Mouse (Mus musculus): ENCODE results near the gene Casd1. TPM values are rescaled to one million over a fixed set of nuclear protein-coding genes. Genes with fewer than 3 reads are reported as not detected.

Gene Casd1
- polyA plus RNA-seq, 1 experiment from 2014 or later = 41.1 TPM

- Histone ChIP-seq H3K27me3 (no peaks in the 10 kb centered on the region), H3K4me1 (peaks cover 10% of the 10 kb centered on the region; the same call in 1 of the 2 replicates), H3K27ac (replicated peaks) (no peak overlapping the region), H3K9me3 (no peaks in the 10 kb centered on the region), H3K36me3 (0 out of 2 replicates have a peak, but pooled peaks cover 2% of the 10 kb centered on the region), H3K9ac (replicated peaks) (no peak overlapping the region), H3K4me2 (replicated peaks) (no peak overlapping the region), H3K4me3 (no peak overlapping the region)
- ATAC-seq (ENCODE audit: low FRiP score, low read depth) = peak; percentile 47; the same call in 1 of the 2 replicates
- WGBS = 25% methylated on average over 1 of the region's 1 CpGs
Observed at GRCm38 (mm10) chr6:4677356-4677761, 76.7 kb downstream of the Casd1 start.

GRCm38 (mm10) chr6:4679981-4680380, 79.3 kb downstream of the Casd1 start:
- H3K4me3 ChIP-seq = no peak overlapping the region
- no peak for ATAC-seq (ENCODE audit: low FRiP score, low read depth)
- H3K27ac ChIP-seq (replicated peaks) = no peak overlapping the region
- H3K9ac ChIP-seq (replicated peaks) = no peak overlapping the region
- H3K4me1 ChIP-seq = peaks cover 10% of the 10 kb centered on the region; the same call in 1 of the 2 replicates
- no peak overlapping the region for H3K4me2 ChIP-seq (replicated peaks)
- H3K9me3 ChIP-seq = no peaks in the 10 kb centered on the region
- H3K27me3 ChIP-seq = no peaks in the 10 kb centered on the region
- H3K36me3 ChIP-seq = no peaks in the 10 kb centered on the region
- WGBS = 86% methylated on average over 1 of the region's 1 CpGs

DNA sequence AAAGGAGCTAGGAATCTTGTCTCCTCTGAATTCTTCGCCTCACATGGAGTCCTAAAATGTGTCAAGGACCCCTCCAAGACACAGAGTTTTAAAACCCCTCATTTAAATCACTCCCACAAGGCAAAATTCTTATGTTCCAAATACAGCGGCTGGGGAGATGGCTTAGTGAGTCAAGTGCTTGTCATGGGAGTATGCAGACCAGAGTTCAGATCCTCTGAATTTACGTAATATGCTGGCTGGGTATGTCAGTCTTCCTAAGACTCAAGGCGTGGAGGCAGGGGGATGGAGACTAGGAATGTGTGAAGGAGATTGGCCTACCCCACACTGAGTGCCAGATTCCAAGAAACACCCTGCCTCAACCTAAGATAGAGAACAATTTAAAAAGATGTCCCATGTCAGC, 79.9 kb downstream of the Casd1 start:
- H3K4me2 ChIP-seq (replicated peaks) = no peak overlapping the region
- peaks cover 10% of the 10 kb centered on the region; the same call in 1 of the 2 replicates for H3K4me1 ChIP-seq
- no peaks in the 10 kb centered on the region for H3K36me3 ChIP-seq
- no peaks in the 10 kb centered on the region for H3K27me3 ChIP-seq
- no peak overlapping the region for H3K9ac ChIP-seq (replicated peaks)
- no peak overlapping the region for H3K4me3 ChIP-seq
- no peaks in the 10 kb centered on the region for H3K9me3 ChIP-seq
- no peak overlapping the region for H3K27ac ChIP-seq (replicated peaks)
- 89% methylated on average over 4 of the region's 4 CpGs for WGBS
- ATAC-seq (ENCODE audit: low FRiP score, low read depth) = no peak

DNA sequence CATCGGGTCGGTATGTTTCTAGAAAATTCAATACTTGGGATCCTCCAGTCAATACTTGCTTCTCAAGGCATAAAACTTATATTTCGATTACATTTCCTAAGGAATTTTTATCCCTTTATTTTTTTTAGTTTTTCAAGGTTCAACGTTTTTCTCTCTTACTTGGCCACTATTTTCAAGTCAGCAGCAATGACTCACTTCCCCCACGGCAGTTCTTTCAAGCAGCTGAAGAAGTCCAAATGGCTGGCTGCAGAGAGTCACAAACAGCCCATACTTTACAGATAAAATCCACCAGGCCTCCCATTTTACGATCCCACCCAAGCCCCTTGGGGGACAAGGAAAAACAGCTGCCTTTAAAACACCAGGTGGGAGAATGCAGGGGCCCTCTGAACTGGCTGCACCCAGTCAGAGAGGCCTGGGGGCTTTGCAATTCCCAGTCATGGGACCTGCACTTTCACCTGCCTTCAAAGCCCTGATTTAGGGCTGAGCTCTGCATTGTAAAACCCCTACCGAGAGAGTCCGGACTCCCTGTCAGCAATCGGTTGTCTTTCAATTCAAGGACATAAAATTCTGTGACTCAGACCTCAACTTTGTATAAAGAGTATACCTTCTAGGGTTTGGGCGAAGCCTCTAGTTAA, 84.2 kb downstream of the Casd1 start:
- 73% methylated on average over 10 of the region's 10 CpGs for WGBS
- no peak overlapping the region for H3K4me2 ChIP-seq (replicated peaks)
- no peaks in the 10 kb centered on the region for H3K27me3 ChIP-seq
- H3K9me3 ChIP-seq = no peaks in the 10 kb centered on the region
- no peak overlapping the region for H3K4me3 ChIP-seq
- no peak overlapping the region for H3K9ac ChIP-seq (replicated peaks)
- ATAC-seq (ENCODE audit: low FRiP score, low read depth) = no peak
- H3K27ac ChIP-seq (replicated peaks) = no peak overlapping the region
- H3K4me1 ChIP-seq = 0 out of 2 replicates have a peak, but pooled peaks cover 3% of the 10 kb centered on the region
- H3K36me3 ChIP-seq = no peaks in the 10 kb centered on the region

DNA sequence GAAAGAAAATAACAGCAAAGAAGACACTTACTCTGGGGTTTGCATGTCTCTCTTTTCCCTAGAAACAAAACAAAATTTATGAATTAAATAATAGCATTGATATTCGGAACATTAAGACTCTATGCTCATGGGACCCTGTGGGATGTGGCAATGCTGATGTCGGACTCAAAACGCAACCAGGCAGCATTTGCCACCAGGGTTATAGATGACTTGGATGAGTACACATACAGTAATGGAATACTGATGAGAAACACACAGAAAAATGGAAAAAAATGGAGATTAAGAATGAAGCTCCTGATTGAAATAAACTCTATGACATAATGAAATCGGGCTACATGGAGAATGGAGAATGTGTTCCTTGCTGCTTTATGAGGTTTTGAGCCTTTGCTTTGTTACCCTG, 89.8 kb downstream of the Casd1 start:
- no peak overlapping the region for H3K27ac ChIP-seq (replicated peaks)
- no peak for ATAC-seq (ENCODE audit: low FRiP score, low read depth)
- H3K27me3 ChIP-seq = no peaks in the 10 kb centered on the region
- no peaks in the 10 kb centered on the region for H3K9me3 ChIP-seq
- H3K4me1 ChIP-seq = no peaks in the 10 kb centered on the region
- no peak overlapping the region for H3K9ac ChIP-seq (replicated peaks)
- 88% methylated on average over 4 of the region's 4 CpGs for WGBS
- H3K4me2 ChIP-seq (replicated peaks) = no peak overlapping the region
- no peak overlapping the region for H3K4me3 ChIP-seq
- no peaks in the 10 kb centered on the region for H3K36me3 ChIP-seq

Other genes starting within 250 kb of the Casd1 start
- 256 and 344 TPM in 2 replicates for gene Col1a2, start 96.0 kb upstream of the Casd1 start, polyA plus RNA-seq (2016; fragmentation: Nextera tagmentation; extraction: Ambion mirVana)
- gene Sgce, start 146.4 kb downstream of the Casd1 start, polyA plus RNA-seq (2016; fragmentation: Nextera tagmentation; extraction: Ambion mirVana) = 62.6 and 67.3 TPM in 2 replicates
- gene Peg10, start 146.5 kb downstream of the Casd1 start, polyA plus RNA-seq (2016; fragmentation: Nextera tagmentation; extraction: Ambion mirVana) = 6.4 and 7.6 TPM in 2 replicates